Mouse (Mus musculus) kidney, postnatal 0 days (tissue): ENCODE measurements at regions not wholly inside any gene's neighbourhood (a gene's known extent, or its start where the extent isn't known, plus 50 kb on each side); places are given as distances from the start of the nearest gene placed in this dataset.

Source experiments
- ATAC-seq: fragments of 200-750 bp; cut with Nextera tagmentation; replicated peaks from 2 replicates; pipeline ENCODE4 v1.8.0; 2017; ENCODE audit warnings: low read depth, moderate number of reproducible peaks, moderate TSS enrichment, moderate library complexity; ENCODE audit not compliant: low FRiP score
- DNase-seq: peaks from one replicate; pipeline ENCODE4 v3.0.0-alpha.2; 2016; ENCODE audit warnings: low spot score
- H3K27ac ChIP-seq: fragments of 300-500 bp; sonication (generic); 2 replicates; pipeline ENCODE4 v1.5.1; 2014; ENCODE audit warnings: mild to moderate bottlenecking
- H3K27me3 ChIP-seq: fragments of 300-500 bp; sonication (generic); 2 replicates; pipeline ENCODE4 v1.6.1; 2014; ENCODE audit warnings: low read length, mixed read lengths; ENCODE audit not compliant: insufficient read depth
- H3K36me3 ChIP-seq: fragments of 300-500 bp; sonication (generic); 2 replicates; pipeline ENCODE4 v1.6.1; 2014; ENCODE audit warnings: low read length, mixed read lengths; ENCODE audit not compliant: insufficient read depth
- H3K4me1 ChIP-seq: fragments of 300-500 bp; sonication (generic); replicated peaks from 2 replicates; pipeline ENCODE4 v1.6.1; 2014; ENCODE audit warnings: antibody characterized with exemption, low read length, mixed read lengths; ENCODE audit not compliant: insufficient read depth
- H3K4me2 ChIP-seq: fragments of 300-500 bp; sonication (generic); 2 replicates; pipeline ENCODE4 v1.6.1; 2014; ENCODE audit warnings: mild to moderate bottlenecking, low read length, moderate library complexity, mixed read lengths
- H3K4me3 ChIP-seq: fragments of 300-500 bp; sonication (generic); replicated peaks from 2 replicates; pipeline ENCODE4 v1.5.1; 2014; ENCODE audit warnings: low read depth, low read length
- H3K9ac ChIP-seq: fragments of 300-500 bp; sonication (generic); 2 replicates; pipeline ENCODE4 v1.6.1; 2014; ENCODE audit warnings: low read depth, low read length
- H3K9me3 ChIP-seq: fragments of 300-500 bp; sonication (generic); replicated peaks from 2 replicates; pipeline ENCODE4 v1.6.1; 2016; ENCODE audit warnings: low read length, inconsistent platforms, mixed read lengths
- CTCF ChIP-seq: IDR thresholded peaks from 2 replicates; pipeline ENCODE4 v1.5.1; 2016; ENCODE audit warnings: antibody characterized with exemption, low read depth, mild to moderate bottlenecking, moderate library complexity
- WGBS: fragments of 180-500 bp; shearing (Covaris S2); extraction: QIAGEN DNeasy Blood & Tissue Kit; methylation state at CpG from one replicate; pipeline ENCODE4 v1.1.7; 2014; 5-methylcytosine and 5-hydroxymethylcytosine counted together

DNA sequence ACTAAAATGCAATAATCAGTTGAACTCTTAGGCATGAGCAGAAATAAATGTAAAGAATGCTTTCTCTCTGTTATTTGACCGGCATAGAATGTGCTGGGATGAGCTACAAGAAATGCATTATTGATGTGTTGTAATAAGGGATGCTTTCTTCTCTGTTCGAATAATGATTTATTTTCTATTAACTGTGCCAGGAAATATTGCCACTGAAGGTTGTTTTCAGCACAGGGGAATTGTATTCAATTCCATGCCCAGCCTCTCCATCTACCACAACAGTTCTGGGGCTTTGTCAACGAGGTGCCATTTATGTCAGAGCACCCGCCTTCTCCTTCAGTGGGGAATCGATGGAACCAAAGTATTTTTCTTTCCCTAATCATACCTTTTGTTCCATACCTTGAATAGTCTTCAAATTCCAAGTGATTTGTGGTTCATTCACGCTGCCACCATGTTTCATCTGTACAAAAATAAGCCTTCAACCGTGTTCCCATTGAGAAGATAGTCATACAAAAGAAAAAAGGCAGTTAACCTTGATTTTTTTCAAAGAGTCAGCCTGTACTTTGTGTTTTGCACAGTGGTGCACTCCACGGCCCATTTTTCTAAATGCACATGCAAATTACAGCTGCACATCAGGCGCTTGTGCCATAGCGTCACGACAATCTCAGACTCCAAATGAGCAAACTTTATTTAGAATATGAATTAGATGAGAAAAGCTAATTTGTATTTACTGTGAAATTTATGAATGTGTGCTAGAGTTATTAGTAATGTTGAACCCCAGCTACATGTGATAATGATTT lies 65.1 kb upstream of the Gpr141 start:
- no peak overlapping the region for H3K9ac ChIP-seq
- no peak overlapping the region for H3K4me2 ChIP-seq
- no peaks in the 10 kb centered on the region for H3K4me1 ChIP-seq
- H3K36me3 ChIP-seq = no peaks in the 10 kb centered on the region
- WGBS = 86% methylated on average over 11 of the region's 11 CpGs
- no peak overlapping the region for H3K4me3 ChIP-seq
- no peak for TF ChIP-seq CTCF
- no peak for ATAC-seq
- H3K9me3 ChIP-seq = no peaks in the 10 kb centered on the region
- no peak overlapping the region for H3K27ac ChIP-seq
- no peak for DNase-seq
- H3K27me3 ChIP-seq = no peaks in the 10 kb centered on the region

DNA sequence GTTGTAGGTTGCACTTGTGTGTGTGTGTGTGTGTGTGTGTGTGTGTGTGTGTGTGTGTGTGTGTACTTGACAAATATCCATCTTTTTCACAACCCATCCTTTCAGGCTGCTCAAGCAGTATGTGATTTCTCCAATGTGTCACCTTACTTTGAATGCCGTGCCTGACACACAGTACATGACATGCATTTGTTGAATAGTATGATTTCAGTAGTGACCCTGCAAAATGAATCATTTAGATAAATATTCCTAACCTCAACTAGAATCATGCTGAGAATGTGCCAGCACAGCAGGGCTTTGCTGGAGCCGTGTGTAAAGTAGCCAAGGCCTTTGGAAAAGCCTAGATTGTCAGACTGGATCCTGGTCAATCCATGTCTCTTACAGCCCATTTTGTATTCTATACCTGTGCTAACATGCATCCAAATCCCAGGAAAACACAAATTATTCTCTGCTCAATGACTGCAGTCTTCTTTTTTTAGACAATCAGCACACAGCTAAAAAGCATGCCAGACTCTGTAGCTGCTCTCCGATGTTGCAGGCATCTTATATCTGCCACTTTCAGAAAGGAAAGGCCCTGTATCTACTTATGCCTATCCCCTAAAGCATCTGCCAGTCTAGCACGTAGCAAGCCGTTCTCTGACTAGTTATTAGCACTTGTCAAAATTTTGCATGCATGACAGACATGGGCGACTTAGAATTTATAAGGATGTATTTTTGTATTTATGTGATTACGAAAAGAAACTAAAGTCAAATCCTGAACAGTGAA lies 60.0 kb upstream of the Gpr141 start:
- no peaks in the 10 kb centered on the region for H3K9me3 ChIP-seq
- 90% methylated on average over 7 of the region's 7 CpGs for WGBS
- no peak for TF ChIP-seq CTCF
- no peaks in the 10 kb centered on the region for H3K36me3 ChIP-seq
- H3K4me2 ChIP-seq = no peak overlapping the region
- no peak overlapping the region for H3K9ac ChIP-seq
- no peak for ATAC-seq
- DNase-seq = no peak
- H3K27me3 ChIP-seq = no peaks in the 10 kb centered on the region
- H3K4me3 ChIP-seq = no peak overlapping the region
- H3K27ac ChIP-seq = no peak overlapping the region
- H3K4me1 ChIP-seq = no peaks in the 10 kb centered on the region

GRCm38 (mm10) chr13:19882889-19883288 lies 58.8 kb upstream of the Gpr141 start:
- no peak for ATAC-seq
- H3K4me1 ChIP-seq = no peaks in the 10 kb centered on the region
- no peak overlapping the region for H3K4me2 ChIP-seq
- no peaks in the 10 kb centered on the region for H3K9me3 ChIP-seq
- H3K9ac ChIP-seq = no peak overlapping the region
- no peak for DNase-seq
- H3K4me3 ChIP-seq = no peak overlapping the region
- H3K36me3 ChIP-seq = no peaks in the 10 kb centered on the region
- no peaks in the 10 kb centered on the region for H3K27me3 ChIP-seq
- 88% methylated on average over 4 of the region's 4 CpGs for WGBS
- TF ChIP-seq CTCF = no peak
- H3K27ac ChIP-seq = no peak overlapping the region

- H3K9ac ChIP-seq = no peak overlapping the region
- DNase-seq (no peak), ATAC-seq (no peak)
- no peak overlapping the region for H3K4me3 ChIP-seq
- WGBS = 73% methylated on average over 5 of the region's 5 CpGs
- H3K9me3 ChIP-seq = no peaks in the 10 kb centered on the region
- no peaks in the 10 kb centered on the region for H3K36me3 ChIP-seq
- no peaks in the 10 kb centered on the region for H3K27me3 ChIP-seq
- no peak overlapping the region for H3K4me2 ChIP-seq
- TF ChIP-seq CTCF = no peak
- H3K4me1 ChIP-seq = no peaks in the 10 kb centered on the region
- no peak overlapping the region for H3K27ac ChIP-seq
Observed at GRCm38 (mm10) chr13:19881772-19882171, 57.7 kb upstream of the Gpr141 start.

DNA sequence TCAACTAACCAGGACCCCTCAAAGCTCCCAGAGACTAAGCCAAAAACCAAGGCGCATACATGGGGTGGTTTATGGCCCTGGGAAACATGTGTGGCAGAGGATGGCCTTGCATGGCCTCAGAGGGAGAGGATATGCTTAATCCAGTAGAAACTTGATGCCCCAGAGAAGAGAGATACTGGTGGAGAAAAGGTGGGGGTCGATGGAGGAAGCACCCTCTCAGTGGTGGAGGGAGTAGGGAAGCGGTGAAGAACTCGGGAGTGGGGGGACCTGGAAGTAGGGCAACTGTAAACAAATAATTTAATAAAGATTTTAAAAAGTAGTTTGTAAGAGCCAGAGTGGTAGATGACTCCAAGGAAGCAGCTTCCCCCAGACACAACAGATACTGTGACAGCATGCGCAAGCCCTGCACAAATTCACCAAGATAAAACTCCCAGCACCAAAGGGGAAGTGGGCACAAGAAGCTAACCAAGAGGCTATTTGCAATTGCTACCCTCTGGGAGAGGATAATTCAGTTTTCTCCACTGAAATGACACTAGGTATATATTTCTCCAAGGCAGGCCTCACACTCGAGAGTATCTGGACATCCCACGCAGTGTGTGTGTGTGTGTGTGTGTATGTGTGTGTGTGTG lies 50.7 kb upstream of the Gpr141 start:
- ATAC-seq (no peak), DNase-seq (no peak)
- H3K36me3 ChIP-seq = no peaks in the 10 kb centered on the region
- H3K27ac ChIP-seq = no peak overlapping the region
- H3K9me3 ChIP-seq = no peaks in the 10 kb centered on the region
- H3K27me3 ChIP-seq = no peaks in the 10 kb centered on the region
- 77% methylated on average over 7 of the region's 7 CpGs for WGBS
- no peak overlapping the region for H3K4me2 ChIP-seq
- no peak overlapping the region for H3K9ac ChIP-seq
- no peak for TF ChIP-seq CTCF
- H3K4me1 ChIP-seq = no peaks in the 10 kb centered on the region
- no peak overlapping the region for H3K4me3 ChIP-seq
